Mouse (Mus musculus) stomach, embryonic 14.5 days (tissue): ENCODE measurements around the gene Wdr37. TPM values are rescaled to one million over a fixed set of nuclear protein-coding genes. Genes with fewer than 3 reads are reported as not detected.
A peak's percentile ranks its signal among the peaks of the same experiment; 100 is the strongest.
"Not testable (repeated sequence)": the region's sequence is repeated elsewhere in the genome, so short reads cannot be mapped to it uniquely, and the experiment has no call there.

ENCODE experiments used
- ATAC-seq: fragments of 200-750 bp; cut with Nextera tagmentation; 2 replicates; pipeline ENCODE4 v1.8.0; 2017; ENCODE audit warnings: low read depth, moderate TSS enrichment; ENCODE audit not compliant: insufficient number of reproducible peaks, insufficient read depth, low FRiP score
- H3K27ac ChIP-seq: fragments of 300-500 bp; sonication (generic); 2 replicates; pipeline ENCODE4 v1.5.1; 2014; ENCODE audit warnings: mild to moderate bottlenecking, low read length, moderate library complexity, mixed read lengths
- H3K27me3 ChIP-seq: fragments of 300-500 bp; sonication (generic); 2 replicates; pipeline ENCODE4 v1.6.1; 2014; ENCODE audit warnings: low read length, control low read depth, mixed read lengths; ENCODE audit not compliant: control insufficient read depth, insufficient read depth
- H3K36me3 ChIP-seq: fragments of 300-500 bp; sonication (generic); 2 replicates; pipeline ENCODE4 v1.6.1; 2014; ENCODE audit warnings: mild to moderate bottlenecking, control low read depth, low read length, moderate library complexity, mixed read lengths; ENCODE audit not compliant: control insufficient read depth, insufficient read depth
- H3K4me1 ChIP-seq: fragments of 300-500 bp; sonication (generic); 2 replicates; pipeline ENCODE4 v1.6.1; 2014; ENCODE audit warnings: low read length, control low read depth, mixed read lengths; ENCODE audit not compliant: control insufficient read depth, insufficient read depth
- H3K4me2 ChIP-seq: fragments of 300-500 bp; sonication (generic); replicated peaks from 2 replicates; pipeline ENCODE4 v1.6.1; 2014; ENCODE audit warnings: low read depth, low read length, control low read depth
- H3K4me3 ChIP-seq: fragments of 300-500 bp; sonication (generic); 2 replicates; pipeline ENCODE4 v1.5.1; 2014; ENCODE audit warnings: low read depth, low read length, control low read depth
- H3K9ac ChIP-seq: fragments of 300-500 bp; sonication (generic); replicated peaks from 2 replicates; pipeline ENCODE4 v1.6.1; 2014; ENCODE audit warnings: low read depth, mild to moderate bottlenecking, control low read depth, low read length, moderate library complexity, mixed read lengths
- H3K9me3 ChIP-seq: fragments of 300-500 bp; sonication (generic); 2 replicates; pipeline ENCODE4 v1.6.1; 2016; ENCODE audit warnings: low read depth, low read length, control low read depth; ENCODE audit not compliant: control insufficient read depth
- WGBS: fragments of 180-500 bp; shearing (Covaris S2); extraction: QIAGEN DNeasy Blood & Tissue Kit; methylation state at CpG from one replicate; pipeline ENCODE4 v1.1.7; 2014; 5-methylcytosine and 5-hydroxymethylcytosine counted together
- polyA plus RNA-seq: library from polyadenylated mRNA; unstranded; fragments of >200 nt; fragmentation: Nextera tagmentation; extraction: Ambion mirVana; gene quantifications from 2 replicates; pipeline ENCODE4 v1.2.1, GENCODE M21; 2014

Gene Wdr37
- 26.2 and 26.4 TPM in 2 replicates for polyA plus RNA-seq

DNA sequence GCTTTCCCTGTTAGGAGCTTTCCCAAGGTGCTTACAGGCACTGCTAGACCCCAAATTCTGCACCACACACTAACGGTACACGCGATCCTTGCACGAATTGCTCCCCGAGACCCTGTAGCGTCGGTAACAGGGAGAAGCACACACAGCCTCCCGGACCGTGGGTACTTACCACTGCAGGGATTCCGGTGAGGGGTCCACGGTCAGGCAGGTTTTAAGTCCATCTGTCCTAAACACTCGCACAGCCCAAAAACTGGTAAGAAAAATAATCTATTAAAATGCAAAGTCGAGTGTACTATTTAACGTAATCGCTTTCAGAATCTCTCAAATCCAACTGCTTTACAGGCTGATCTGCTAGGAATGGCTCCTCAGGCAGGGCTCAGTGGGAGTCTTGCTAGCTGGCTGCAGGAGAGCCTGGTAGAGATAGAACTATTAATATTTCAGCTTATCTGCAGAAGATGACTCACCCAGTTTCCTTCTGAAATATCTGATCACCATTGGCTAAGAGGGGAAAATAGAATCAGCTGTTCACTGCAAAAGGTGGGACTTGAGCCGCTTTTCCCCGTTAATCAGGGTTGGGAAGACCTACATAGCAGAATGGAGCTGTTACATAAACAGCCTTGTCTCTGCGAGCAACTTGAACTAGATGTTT lies at the start of gene Wdr37:
Gene Wdr37 (minus strand): TSS at position 596 of the 649 bp plus-strand sequence.
- under 1% methylated on average over 18 of the region's 18 CpGs for WGBS
- Histone ChIP-seq H3K27me3 (no peaks in the 10 kb centered on the region), H3K36me3 (no peaks in the 10 kb centered on the region), H3K9me3 (no peaks in the 10 kb centered on the region), H3K9ac (peak within 1 kb of the TSS; percentile 72), H3K27ac (peak within 1 kb of the TSS; percentile 99), H3K4me2 (peak within 1 kb of the TSS; percentile 79), H3K4me1 (peaks cover 8% of the 10 kb centered on the region; the same call in 1 of the 2 replicates), H3K4me3 (peak within 1 kb of the TSS; percentile 85)
- peak; percentile 54; the same call in 1 of the 2 replicates for ATAC-seq

DNA sequence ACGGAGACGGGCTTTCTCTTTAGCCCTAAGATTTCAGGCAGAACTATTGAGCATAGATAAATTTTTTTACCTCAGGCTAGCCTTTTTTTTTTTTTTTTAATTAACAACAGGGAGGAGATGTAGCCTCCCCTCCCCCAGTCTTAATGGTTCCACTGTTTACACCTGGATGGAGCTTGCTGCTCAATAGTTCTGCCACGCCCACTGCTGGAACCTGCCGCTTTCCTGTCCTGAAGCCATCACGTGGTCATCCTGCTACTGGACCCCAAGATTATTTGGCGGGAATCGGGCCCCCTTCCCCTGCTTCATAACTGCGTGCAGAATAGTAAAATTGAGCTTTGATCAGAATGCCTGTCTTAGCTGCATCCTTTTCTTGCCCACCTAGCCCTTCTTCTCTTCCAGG lies 42.2 kb upstream of the Wdr37 start:
- H3K4me2 ChIP-seq, H3K4me1 ChIP-seq, H3K4me3 ChIP-seq, H3K9ac ChIP-seq, H3K27me3 ChIP-seq, H3K9me3 ChIP-seq, H3K36me3 ChIP-seq, ATAC-seq, H3K27ac ChIP-seq: not testable (repeated sequence)
- 90% methylated on average over 8 of the region's 8 CpGs for WGBS

DNA sequence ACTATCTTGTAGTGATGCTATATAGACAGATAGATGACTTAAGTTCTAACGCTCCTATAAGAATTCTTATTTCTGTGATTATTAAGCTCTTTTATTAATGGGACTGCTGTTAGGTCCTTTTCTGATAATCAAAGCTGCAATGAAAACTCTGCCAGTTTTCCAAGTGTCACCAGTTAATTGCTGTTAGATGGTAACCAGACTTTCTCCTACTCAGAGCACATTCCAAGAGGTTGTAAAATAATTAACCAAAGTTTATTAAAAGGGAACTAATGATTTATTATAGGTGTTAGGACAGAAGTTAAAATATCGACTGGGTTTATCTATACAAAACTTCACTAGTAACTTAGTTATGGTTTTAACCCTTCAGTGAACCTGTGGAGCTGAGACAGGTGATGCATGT lies 34.3 kb upstream of the Wdr37 start:
- H3K4me1 ChIP-seq, result not testable (repeated sequence)
- 78% methylated on average over 2 of the region's 2 CpGs for WGBS

DNA sequence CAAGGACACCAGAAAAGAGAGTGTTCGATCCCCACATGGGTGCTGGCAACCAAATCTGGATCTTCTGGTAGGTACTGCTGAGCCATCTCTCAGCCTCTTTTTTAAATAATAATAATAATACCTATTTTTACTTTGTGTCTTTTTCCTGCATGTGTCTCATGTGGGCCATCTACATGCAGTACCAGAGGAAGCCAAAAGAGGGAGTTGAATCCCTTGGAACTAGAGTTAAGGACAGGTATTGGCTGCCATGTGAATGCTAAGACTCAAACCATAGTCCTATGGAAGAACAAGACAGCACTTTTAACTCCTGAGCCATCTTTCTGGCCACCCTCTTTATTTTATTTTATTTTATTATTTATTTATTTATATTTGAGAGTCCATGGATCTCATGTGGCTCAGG lies 16.9 kb upstream of the Wdr37 start:
- WGBS, result 94% methylated on average over 1 of the region's 1 CpGs
- H3K9me3 ChIP-seq, result no peaks in the 10 kb centered on the region
- ATAC-seq, result no peak

More for the DNA sequence above, 34.3 kb upstream of the Wdr37 start:
- H3K27ac ChIP-seq, H3K9ac ChIP-seq, H3K4me3 ChIP-seq, H3K36me3 ChIP-seq, H3K4me2 ChIP-seq, H3K9me3 ChIP-seq, ATAC-seq, H3K27me3 ChIP-seq: not testable (repeated sequence)

DNA sequence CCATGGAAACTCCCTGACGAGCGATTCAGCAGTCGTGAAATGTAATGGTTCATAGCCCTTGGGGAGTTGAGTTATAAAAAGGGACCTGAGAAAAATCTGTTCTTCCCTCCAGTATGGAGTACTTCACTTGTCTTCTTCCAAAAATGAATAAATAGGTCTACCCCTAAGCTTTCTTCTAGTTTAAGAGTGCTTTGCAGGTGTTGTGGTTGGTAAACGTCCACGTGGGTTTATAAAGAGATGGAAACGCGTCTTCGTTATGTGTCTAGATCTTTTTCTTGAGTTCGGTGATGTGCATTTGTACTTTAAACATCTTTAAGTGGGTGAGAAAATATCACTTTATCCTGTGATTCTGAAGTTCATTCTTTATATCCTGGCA lies 14.5 kb upstream of the Wdr37 start:
- Histone ChIP-seq H3K4me2 (peak overlapping the region; percentile 46), H3K9ac (peak overlapping the region; percentile 41; the same call in 1 of the 2 replicates), H3K27me3 (no peaks in the 10 kb centered on the region), H3K27ac (peak overlapping the region; percentile 30; the same call in 1 of the 2 replicates), H3K4me3 (peak overlapping the region; percentile 57), H3K4me1 (peaks cover 6% of the 10 kb centered on the region; the same call in 1 of the 2 replicates), H3K9me3 (no peaks in the 10 kb centered on the region), H3K36me3 (peaks cover 16% of the 10 kb centered on the region)
- ATAC-seq, result no peak
- WGBS, result 5% methylated on average over 9 of the region's 9 CpGs

More for the DNA sequence above, 16.9 kb upstream of the Wdr37 start:
- H3K27me3 ChIP-seq, result no peaks in the 10 kb centered on the region
- no peak overlapping the region for H3K9ac ChIP-seq
- H3K36me3 ChIP-seq, result peaks cover 20% of the 10 kb centered on the region
- H3K4me2 ChIP-seq, result no peak overlapping the region
- H3K4me3 ChIP-seq, result no peak overlapping the region
- H3K4me1 ChIP-seq, result peaks cover 6% of the 10 kb centered on the region; the same call in 1 of the 2 replicates
- no peak overlapping the region for H3K27ac ChIP-seq

DNA sequence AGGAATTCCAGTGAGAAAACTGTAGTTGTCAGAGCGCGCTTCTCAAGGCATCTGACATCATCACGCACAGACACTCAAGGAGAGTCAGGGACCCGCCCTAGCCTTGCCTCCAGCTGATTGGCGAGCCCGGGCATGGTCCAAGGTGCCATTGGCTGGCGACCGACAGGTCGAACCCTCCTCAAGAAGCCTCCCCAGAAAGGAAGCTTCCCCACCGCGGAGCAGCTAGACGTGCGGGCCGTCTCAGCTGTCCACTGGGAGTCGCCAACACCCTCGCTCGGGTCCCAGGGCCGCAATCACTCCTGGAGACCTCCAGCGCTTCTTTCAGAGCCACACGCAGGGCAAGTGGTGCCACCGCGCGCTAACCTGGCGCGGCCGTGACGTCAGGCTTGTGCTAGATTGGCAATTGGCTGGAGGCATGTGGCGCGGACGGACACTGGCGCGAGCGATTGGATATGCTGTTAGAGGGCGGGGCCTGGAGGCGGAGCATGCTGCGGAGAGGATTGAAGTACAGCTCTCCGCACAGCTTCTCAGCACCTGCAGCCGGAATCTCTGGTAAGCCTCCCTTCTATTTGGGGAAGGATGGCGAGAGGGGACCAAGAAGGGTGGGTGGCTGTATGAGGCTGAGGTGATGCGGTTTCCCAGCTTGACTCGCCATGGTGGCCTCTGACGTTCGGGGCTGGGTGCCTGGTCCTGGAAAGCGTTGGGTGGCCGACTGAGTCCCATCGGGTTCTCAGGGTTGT lies 13.9 kb upstream of the Wdr37 start, which contains the start of gene Idi1:
Gene Idi1 (plus strand): TSS at position 57 of the 740 bp plus-strand sequence.
- Histone ChIP-seq H3K27me3 (no peaks in the 10 kb centered on the region), H3K4me3 (peak within 1 kb of the TSS; percentile 57), H3K4me1 (peaks cover 6% of the 10 kb centered on the region; the same call in 1 of the 2 replicates), H3K27ac (peak within 1 kb of the TSS; percentile 76), H3K36me3 (peaks cover 16% of the 10 kb centered on the region), H3K9ac (peak within 1 kb of the TSS; percentile 41), H3K4me2 (peak within 1 kb of the TSS; percentile 49), H3K9me3 (no peaks in the 10 kb centered on the region)
- WGBS, result 1% methylated on average over 46 of the region's 46 CpGs
- ATAC-seq, result peak; percentile 99

DNA sequence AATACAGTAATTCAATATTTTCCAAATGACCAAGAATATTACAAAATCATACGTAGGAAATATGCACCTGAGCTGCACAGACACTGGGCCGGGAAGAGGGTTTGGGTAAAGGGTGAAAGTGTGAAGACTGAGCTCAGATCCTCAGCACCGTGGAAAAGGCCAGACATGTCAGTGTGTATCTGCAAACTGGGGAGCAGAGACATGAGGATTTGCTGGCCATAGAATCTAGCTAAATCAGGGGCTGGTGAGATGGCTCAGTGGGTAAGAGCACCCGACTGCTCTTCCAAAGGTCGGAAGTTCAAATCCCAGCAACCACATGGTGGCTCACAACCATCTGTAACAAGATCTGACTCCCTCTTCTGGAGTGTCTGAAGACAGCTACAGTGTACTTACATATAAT lies 12.2 kb upstream of the Wdr37 start:
- not testable (repeated sequence) for H3K9ac ChIP-seq, H3K4me1 ChIP-seq, H3K9me3 ChIP-seq, ATAC-seq, H3K27me3 ChIP-seq, H3K4me2 ChIP-seq, H3K4me3 ChIP-seq, H3K27ac ChIP-seq
- 77% methylated on average over 5 of the region's 5 CpGs for WGBS
- H3K36me3 ChIP-seq, result peaks cover 10% of the 10 kb centered on the region

DNA sequence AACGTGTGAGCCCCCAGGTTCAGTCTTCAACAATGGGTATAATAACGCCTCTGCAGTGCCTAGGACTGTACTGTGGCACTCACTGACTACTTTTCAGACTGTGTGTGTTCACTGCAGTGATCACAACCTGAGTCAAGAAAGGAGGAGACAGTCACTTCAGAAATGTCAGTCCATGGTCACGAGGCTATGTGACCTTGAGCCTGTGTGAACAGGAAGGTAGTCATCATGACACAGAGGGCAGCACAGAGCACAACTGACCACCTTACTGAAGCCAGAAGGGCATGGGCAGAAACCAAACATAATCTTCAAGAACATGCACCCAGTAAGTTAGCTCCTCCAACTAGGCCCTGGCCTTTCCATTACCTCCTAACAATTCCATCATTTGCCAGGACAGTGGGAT lies 9.9 kb upstream of the Wdr37 start:
- no peaks in the 10 kb centered on the region for H3K36me3 ChIP-seq
- WGBS, result 81% methylated on average over 3 of the region's 3 CpGs
- no peak overlapping the region for H3K27ac ChIP-seq
- H3K9me3 ChIP-seq, result no peaks in the 10 kb centered on the region
- ATAC-seq, result no peak
- H3K4me1 ChIP-seq, result peaks cover 4% of the 10 kb centered on the region; the same call in 1 of the 2 replicates
- H3K27me3 ChIP-seq, result no peaks in the 10 kb centered on the region
- H3K4me2 ChIP-seq, result no peak overlapping the region
- no peak overlapping the region for H3K9ac ChIP-seq
- H3K4me3 ChIP-seq, result no peak overlapping the region
